Mouse (Mus musculus) stomach, embryonic 15.5 days (tissue): Measurements from ENCODE around the gene Tfrc. TPM values are rescaled to one million over a fixed set of nuclear protein-coding genes. Genes with fewer than 3 reads are reported as not detected.

Experiments used
- ATAC-seq: fragments of 200-750 bp; cut with Nextera tagmentation; 2 replicates; pipeline ENCODE4 v1.8.0; 2017; ENCODE audit warnings: low read depth, moderate number of reproducible peaks, moderate TSS enrichment; ENCODE audit not compliant: insufficient read depth, low FRiP score
- H3K27ac ChIP-seq: fragments of 300-500 bp; sonication (generic); 2 replicates; pipeline ENCODE4 v1.5.1; 2015; ENCODE audit warnings: mild to moderate bottlenecking, inconsistent platforms
- H3K27me3 ChIP-seq: fragments of 300-500 bp; sonication (generic); replicated peaks from 2 replicates; pipeline ENCODE4 v1.6.1; 2015; ENCODE audit warnings: inconsistent platforms
- H3K36me3 ChIP-seq: fragments of 300-500 bp; sonication (generic); 2 replicates; pipeline ENCODE4 v1.6.1; 2015; ENCODE audit warnings: inconsistent platforms
- H3K4me1 ChIP-seq: fragments of 300-500 bp; sonication (generic); 2 replicates; pipeline ENCODE4 v1.6.1; 2015; ENCODE audit warnings: inconsistent platforms
- H3K4me2 ChIP-seq: fragments of 300-500 bp; sonication (generic); 2 replicates; pipeline ENCODE4 v1.6.1; 2015; ENCODE audit warnings: mild to moderate bottlenecking, inconsistent platforms
- H3K4me3 ChIP-seq: fragments of 300-500 bp; sonication (generic); replicated peaks from 2 replicates; pipeline ENCODE4 v1.5.1; 2015; ENCODE audit warnings: inconsistent platforms
- H3K9ac ChIP-seq: fragments of 300-500 bp; sonication (generic); 2 replicates; pipeline ENCODE4 v1.6.1; 2015; ENCODE audit warnings: inconsistent platforms
- H3K9me3 ChIP-seq: fragments of 300-500 bp; sonication (generic); 2 replicates; pipeline ENCODE4 v1.6.1; 2016; ENCODE audit warnings: inconsistent platforms
- WGBS: fragments of 180-500 bp; shearing (Covaris S2); methylation state at CpG from one replicate; pipeline ENCODE4 v1.1.7; 2015; 5-methylcytosine and 5-hydroxymethylcytosine counted together
- polyA plus RNA-seq: library from polyadenylated mRNA; unstranded; fragments of >200 nt; fragmentation: Nextera tagmentation; extraction: Ambion mirVana; gene quantifications from 2 replicates; pipeline ENCODE4 v1.2.1, GENCODE M21; 2015

Gene Tfrc
- polyA plus RNA-seq: 68.8 and 74.5 TPM in 2 replicates

- peak; percentile 99 for ATAC-seq
- Histone ChIP-seq H3K36me3 (no peaks in the 10 kb centered on the region), H3K4me1 (no peaks in the 10 kb centered on the region), H3K27me3 (no peaks in the 10 kb centered on the region), H3K9ac (peak within 1 kb of the TSS; percentile 60), H3K9me3 (no peaks in the 10 kb centered on the region), H3K4me2 (peak within 1 kb of the TSS; percentile 72), H3K4me3 (peak within 1 kb of the TSS; percentile 67), H3K27ac (peak within 1 kb of the TSS; percentile 93)
- WGBS: under 1% methylated on average over 73 of the region's 73 CpGs
Measured at GRCm38 (mm10) chr16:32608712-32609400, at the start of gene Tfrc. TSS of gene Tfrc (plus strand) at chr16:32608920.

- Histone ChIP-seq H3K4me1 (no peaks in the 10 kb centered on the region), H3K27me3 (no peaks in the 10 kb centered on the region), H3K4me2 (no peak overlapping the region), H3K9ac (no peak overlapping the region), H3K4me3 (no peak overlapping the region), H3K27ac (no peak overlapping the region), H3K9me3 (no peaks in the 10 kb centered on the region), H3K36me3 (no peaks in the 10 kb centered on the region)
- WGBS: 74% methylated on average over 4 of the region's 4 CpGs
- no peak for ATAC-seq
Measured at GRCm38 (mm10) chr16:32559493-32559892, 49.2 kb upstream of the Tfrc start.

DNA sequence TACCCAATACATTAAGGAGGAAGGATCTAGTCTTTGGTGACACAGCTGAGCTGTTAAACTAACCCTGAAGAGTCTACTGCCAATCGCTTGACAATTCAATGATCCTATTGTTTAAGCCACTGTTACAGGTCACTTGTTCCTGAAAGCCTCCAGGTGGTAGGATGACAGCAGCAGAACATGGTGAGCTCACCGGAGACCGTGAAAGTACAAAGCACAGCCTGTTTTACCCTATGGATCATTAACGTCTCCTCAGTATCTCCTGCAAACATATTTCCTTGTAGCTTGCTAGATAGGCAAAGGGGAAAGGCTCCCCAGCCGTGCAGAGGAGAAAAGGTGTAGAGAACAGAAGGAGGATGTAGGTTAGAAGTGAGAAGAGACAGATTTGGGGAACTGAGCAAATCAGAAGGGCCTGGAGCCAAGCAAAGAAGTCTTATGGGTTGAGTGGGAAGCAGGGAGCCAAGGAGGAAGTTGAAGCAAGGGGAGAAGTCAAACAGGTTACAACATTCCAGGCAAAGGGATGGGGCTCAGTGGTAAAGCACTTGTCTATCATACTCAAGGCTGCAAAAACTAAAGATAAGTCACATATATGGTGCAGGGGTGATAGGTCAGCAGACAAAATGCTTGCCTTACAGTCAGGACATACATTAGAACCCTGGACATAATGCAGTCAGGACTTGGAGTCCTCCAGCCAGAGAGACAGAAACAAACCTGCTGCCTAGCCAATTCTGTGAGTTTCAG is 45.5 kb upstream of the Tfrc start:
- Histone ChIP-seq H3K4me2 (no peak overlapping the region), H3K4me1 (no peaks in the 10 kb centered on the region), H3K9me3 (no peaks in the 10 kb centered on the region), H3K27ac (peak overlapping the region; percentile 37; the same call in 1 of the 2 replicates), H3K36me3 (no peaks in the 10 kb centered on the region), H3K4me3 (no peak overlapping the region), H3K9ac (no peak overlapping the region), H3K27me3 (no peaks in the 10 kb centered on the region)
- peak; percentile 60; the same call in 1 of the 2 replicates for ATAC-seq
- 61% methylated on average over 5 of the region's 5 CpGs for WGBS

- H3K4me2 ChIP-seq: no peak overlapping the region
- H3K36me3 ChIP-seq: no peaks in the 10 kb centered on the region
- ATAC-seq: no peak
- H3K9ac ChIP-seq: no peak overlapping the region
- no peaks in the 10 kb centered on the region for H3K27me3 ChIP-seq
- 62% methylated on average over 4 of the region's 4 CpGs for WGBS
- no peak overlapping the region for H3K4me3 ChIP-seq
- no peaks in the 10 kb centered on the region for H3K9me3 ChIP-seq
- no peaks in the 10 kb centered on the region for H3K4me1 ChIP-seq
- no peak overlapping the region for H3K27ac ChIP-seq
Measured at GRCm38 (mm10) chr16:32567282-32567681, 41.4 kb upstream of the Tfrc start.

GRCm38 (mm10) chr16:32568401-32568800 is 40.3 kb upstream of the Tfrc start:
- no peaks in the 10 kb centered on the region for H3K27me3 ChIP-seq
- no peaks in the 10 kb centered on the region for H3K4me1 ChIP-seq
- no peak overlapping the region for H3K9ac ChIP-seq
- 54% methylated on average over 6 of the region's 6 CpGs for WGBS
- no peak overlapping the region for H3K4me2 ChIP-seq
- no peaks in the 10 kb centered on the region for H3K9me3 ChIP-seq
- H3K27ac ChIP-seq: no peak overlapping the region
- ATAC-seq: no peak
- H3K36me3 ChIP-seq: no peaks in the 10 kb centered on the region
- no peak overlapping the region for H3K4me3 ChIP-seq

DNA sequence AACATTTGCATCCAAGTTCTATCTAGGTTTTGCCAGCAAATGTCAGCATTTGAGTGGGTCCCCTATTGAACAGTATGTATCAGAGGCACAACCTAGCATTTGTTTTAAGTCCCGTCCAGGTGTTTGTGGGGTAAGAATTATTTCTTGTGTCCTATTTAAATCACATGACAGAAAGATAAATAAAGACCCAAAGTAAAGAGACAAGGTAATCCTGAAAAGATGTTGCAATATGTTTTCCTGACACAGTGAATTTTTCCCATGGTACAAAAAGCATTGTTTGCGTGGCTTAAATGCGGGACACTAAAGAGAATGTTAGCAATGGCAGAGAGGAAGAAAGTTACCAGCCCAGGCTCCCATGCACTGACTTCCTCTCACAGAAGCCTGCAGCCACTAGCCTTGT is 38.7 kb upstream of the Tfrc start:
- ATAC-seq: no peak
- no peaks in the 10 kb centered on the region for H3K36me3 ChIP-seq
- no peaks in the 10 kb centered on the region for H3K9me3 ChIP-seq
- H3K4me3 ChIP-seq: no peak overlapping the region
- H3K27me3 ChIP-seq: no peaks in the 10 kb centered on the region
- H3K4me1 ChIP-seq: no peaks in the 10 kb centered on the region
- WGBS: 79% methylated on average over 3 of the region's 3 CpGs
- no peak overlapping the region for H3K9ac ChIP-seq
- H3K4me2 ChIP-seq: no peak overlapping the region
- no peak overlapping the region for H3K27ac ChIP-seq

DNA sequence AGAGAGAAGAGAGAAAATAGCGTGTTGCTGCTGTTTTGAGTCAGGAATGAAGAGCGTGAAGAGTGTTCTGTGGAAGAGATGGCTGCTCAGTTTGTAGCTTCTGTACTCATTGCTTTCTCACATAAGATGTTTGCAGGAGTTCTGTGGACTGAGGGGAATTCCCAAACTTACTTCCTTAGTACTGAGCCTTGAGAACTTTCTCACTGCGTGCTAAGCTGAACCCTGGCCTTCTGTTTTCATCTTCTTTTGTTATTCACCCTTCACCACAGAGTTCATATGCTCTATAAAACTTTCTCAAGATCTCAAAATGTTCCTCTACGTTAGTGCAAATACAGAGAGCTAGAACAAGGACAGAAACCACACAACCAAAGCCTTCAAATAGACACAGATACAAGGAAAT is 36.2 kb upstream of the Tfrc start:
- H3K9ac ChIP-seq: no peak overlapping the region
- H3K4me1 ChIP-seq: no peaks in the 10 kb centered on the region
- WGBS: 86% methylated on average over 4 of the region's 4 CpGs
- no peaks in the 10 kb centered on the region for H3K9me3 ChIP-seq
- H3K27ac ChIP-seq: no peak overlapping the region
- no peak for ATAC-seq
- no peak overlapping the region for H3K4me3 ChIP-seq
- H3K4me2 ChIP-seq: no peak overlapping the region
- no peaks in the 10 kb centered on the region for H3K36me3 ChIP-seq
- no peaks in the 10 kb centered on the region for H3K27me3 ChIP-seq

DNA sequence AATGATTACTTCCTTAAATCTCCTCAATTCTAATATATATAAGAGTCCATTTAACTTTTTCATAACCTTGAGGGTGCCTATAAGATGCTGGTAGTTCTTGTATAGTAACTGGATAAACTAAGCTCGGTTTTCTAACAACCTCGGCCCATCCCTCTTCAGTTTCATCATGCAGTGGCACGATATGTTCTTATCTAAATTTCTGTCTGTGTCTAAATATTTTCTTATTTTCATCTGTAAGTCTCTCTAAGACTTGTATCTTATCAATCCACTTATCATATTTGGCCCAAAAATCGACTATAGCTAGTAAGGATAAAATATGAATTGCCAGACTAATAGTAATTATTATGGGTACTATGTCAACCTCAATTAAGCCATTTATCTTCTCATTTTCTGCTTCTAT is 22.2 kb upstream of the Tfrc start:
- 76% methylated on average over 4 of the region's 4 CpGs for WGBS
- Histone ChIP-seq H3K27me3 (no peaks in the 10 kb centered on the region), H3K4me2 (no peak overlapping the region), H3K9ac (no peak overlapping the region), H3K4me1 (no peaks in the 10 kb centered on the region), H3K36me3 (no peaks in the 10 kb centered on the region), H3K27ac (no peak overlapping the region), H3K4me3 (no peak overlapping the region), H3K9me3 (no peaks in the 10 kb centered on the region)
- ATAC-seq: no peak

DNA sequence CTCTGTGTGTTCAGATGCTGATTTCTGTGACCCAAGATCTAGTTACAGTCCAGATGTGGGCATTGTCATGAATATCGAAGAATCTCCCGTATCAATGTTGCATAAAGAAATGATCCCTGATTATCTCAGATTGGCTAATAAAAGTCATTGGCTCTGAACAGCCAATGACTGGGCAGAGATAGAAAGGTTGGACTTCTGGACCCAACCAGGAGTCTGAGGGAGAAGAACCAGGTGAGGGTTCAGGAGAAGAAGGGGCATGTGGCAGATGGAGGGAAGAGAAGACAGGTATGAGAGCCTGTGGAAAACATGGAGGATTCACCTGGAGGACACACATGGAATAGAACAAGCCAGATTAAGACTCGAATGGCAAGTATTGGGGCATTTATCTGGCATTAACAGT is 20.2 kb upstream of the Tfrc start:
- Histone ChIP-seq H3K4me3 (no peak overlapping the region), H3K36me3 (no peaks in the 10 kb centered on the region), H3K27me3 (no peaks in the 10 kb centered on the region), H3K4me1 (no peaks in the 10 kb centered on the region), H3K9me3 (no peaks in the 10 kb centered on the region), H3K4me2 (no peak overlapping the region), H3K27ac (no peak overlapping the region), H3K9ac (no peak overlapping the region)
- 82% methylated on average over 3 of the region's 3 CpGs for WGBS
- ATAC-seq: no peak

DNA sequence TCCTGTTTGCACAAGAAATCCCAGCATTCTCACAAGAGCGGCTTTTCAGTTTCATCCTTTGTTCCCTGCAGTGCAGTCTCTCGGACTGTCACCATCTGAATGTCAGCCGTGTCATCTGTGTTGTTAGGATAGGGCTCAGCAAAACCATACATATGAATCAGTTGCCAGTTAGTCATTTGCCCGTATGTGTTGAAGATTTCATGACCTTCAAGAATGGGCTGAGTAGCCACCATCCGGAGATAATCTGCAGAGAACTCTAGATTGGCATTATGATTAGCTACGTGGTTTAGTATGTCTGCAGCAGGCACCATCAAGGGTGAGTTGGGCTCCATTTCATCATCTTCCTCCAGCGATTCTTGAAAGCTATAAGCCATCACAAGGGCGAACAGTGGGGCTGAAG is 17.2 kb upstream of the Tfrc start:
- no peaks in the 10 kb centered on the region for H3K9me3 ChIP-seq
- no peak for ATAC-seq
- no peaks in the 10 kb centered on the region for H3K27me3 ChIP-seq
- no peaks in the 10 kb centered on the region for H3K36me3 ChIP-seq
- no peaks in the 10 kb centered on the region for H3K4me1 ChIP-seq
- no peak overlapping the region for H3K4me3 ChIP-seq
- H3K4me2 ChIP-seq: no peak overlapping the region
- WGBS: 84% methylated on average over 8 of the region's 8 CpGs
- H3K27ac ChIP-seq: no peak overlapping the region
- H3K9ac ChIP-seq: no peak overlapping the region

GRCm38 (mm10) chr16:32593283-32593805 is 15.4 kb upstream of the Tfrc start:
- no peaks in the 10 kb centered on the region for H3K27me3 ChIP-seq
- ATAC-seq: no peak
- H3K4me2 ChIP-seq: no peak overlapping the region
- H3K36me3 ChIP-seq: no peaks in the 10 kb centered on the region
- H3K9ac ChIP-seq: no peak overlapping the region
- H3K9me3 ChIP-seq: no peaks in the 10 kb centered on the region
- WGBS: 81% methylated on average over 5 of the region's 5 CpGs
- H3K4me1 ChIP-seq: no peaks in the 10 kb centered on the region
- H3K4me3 ChIP-seq: no peak overlapping the region
- H3K27ac ChIP-seq: no peak overlapping the region

GRCm38 (mm10) chr16:32593916-32594315 is 14.8 kb upstream of the Tfrc start:
- H3K27ac ChIP-seq: no peak overlapping the region
- no peaks in the 10 kb centered on the region for H3K9me3 ChIP-seq
- H3K4me2 ChIP-seq: no peak overlapping the region
- H3K36me3 ChIP-seq: no peaks in the 10 kb centered on the region
- no peak for ATAC-seq
- no peak overlapping the region for H3K9ac ChIP-seq
- H3K27me3 ChIP-seq: no peaks in the 10 kb centered on the region
- no peak overlapping the region for H3K4me3 ChIP-seq
- 75% methylated on average over 5 of the region's 5 CpGs for WGBS
- H3K4me1 ChIP-seq: no peaks in the 10 kb centered on the region
